Mouse (Mus musculus) erythroblast, embryonic 14.5 days (primary cell): ENCODE data around the gene Pde3a.

Source experiments
- GATA1 ChIP-seq: IDR thresholded peaks from 2 replicates; pipeline ENCODE4 v1.6.1; 2012; ENCODE audit warnings: low read length, inconsistent platforms, mixed read lengths
- TAL1 ChIP-seq: IDR thresholded peaks from 3 replicates; pipeline ENCODE4 v1.6.1; 2012; ENCODE audit warnings: low read length, inconsistent platforms, mixed read lengths

DNA sequence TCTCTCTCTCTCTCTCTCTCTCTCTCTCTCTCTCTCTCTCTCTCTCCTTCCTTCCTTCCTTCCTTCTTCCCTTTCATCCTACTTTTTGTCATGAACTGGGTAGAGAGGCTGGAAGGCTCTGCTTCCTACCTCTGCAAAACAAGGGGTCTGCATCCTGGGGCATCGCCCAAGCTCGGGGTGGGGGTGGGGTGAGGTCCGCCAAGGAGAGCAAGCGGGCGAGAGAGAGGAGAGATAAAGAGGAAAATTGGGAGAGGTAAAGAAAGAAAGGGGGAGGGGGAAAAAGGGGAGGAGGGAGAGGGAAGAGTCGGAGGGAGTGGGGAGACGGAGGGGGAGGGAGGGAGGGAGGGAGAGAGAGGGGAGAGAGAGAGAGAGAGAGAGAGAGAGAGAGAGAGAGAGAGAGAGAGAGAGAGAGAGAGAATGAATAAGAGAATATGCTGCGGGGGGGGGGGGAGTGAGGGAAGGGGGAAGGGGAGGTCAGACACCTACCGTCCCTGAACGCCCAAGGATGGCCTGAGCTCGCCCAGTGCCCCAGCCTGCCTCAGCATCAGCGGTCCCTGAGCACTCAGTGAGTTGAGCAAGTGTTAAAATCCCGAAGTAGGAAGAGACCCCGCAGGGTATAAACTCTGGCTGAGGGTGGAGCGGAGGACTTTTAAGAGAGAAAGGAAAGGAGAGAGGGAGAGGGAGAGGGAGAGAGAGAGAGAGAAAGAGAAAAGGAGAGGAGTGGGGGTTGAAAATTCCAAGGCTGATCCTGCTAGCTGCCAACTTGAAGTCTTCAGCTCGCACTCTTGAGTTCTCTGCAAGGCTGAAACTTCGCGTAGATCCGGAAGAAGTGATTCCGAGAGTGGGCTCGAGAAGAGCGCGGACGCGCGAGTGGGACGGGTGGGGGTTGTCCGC lies at the start of gene Pde3a:
- TF ChIP-seq TAL1 (no peak), GATA1 (no peak)
